Mouse (Mus musculus): ENCODE results near the gene Gabbr2. TPM values are rescaled to one million over a fixed set of nuclear protein-coding genes. Genes with fewer than 3 reads are reported as not detected.
A peak's percentile ranks its signal among the peaks of the same experiment; 100 is the strongest.
"Not testable (repeated sequence)": the region's sequence is repeated elsewhere in the genome, so short reads cannot be mapped to it uniquely, and the experiment has no call there.

Gene Gabbr2
- polyA plus RNA-seq, 1 experiment from 2014 or later: 0.17 TPM

DNA sequence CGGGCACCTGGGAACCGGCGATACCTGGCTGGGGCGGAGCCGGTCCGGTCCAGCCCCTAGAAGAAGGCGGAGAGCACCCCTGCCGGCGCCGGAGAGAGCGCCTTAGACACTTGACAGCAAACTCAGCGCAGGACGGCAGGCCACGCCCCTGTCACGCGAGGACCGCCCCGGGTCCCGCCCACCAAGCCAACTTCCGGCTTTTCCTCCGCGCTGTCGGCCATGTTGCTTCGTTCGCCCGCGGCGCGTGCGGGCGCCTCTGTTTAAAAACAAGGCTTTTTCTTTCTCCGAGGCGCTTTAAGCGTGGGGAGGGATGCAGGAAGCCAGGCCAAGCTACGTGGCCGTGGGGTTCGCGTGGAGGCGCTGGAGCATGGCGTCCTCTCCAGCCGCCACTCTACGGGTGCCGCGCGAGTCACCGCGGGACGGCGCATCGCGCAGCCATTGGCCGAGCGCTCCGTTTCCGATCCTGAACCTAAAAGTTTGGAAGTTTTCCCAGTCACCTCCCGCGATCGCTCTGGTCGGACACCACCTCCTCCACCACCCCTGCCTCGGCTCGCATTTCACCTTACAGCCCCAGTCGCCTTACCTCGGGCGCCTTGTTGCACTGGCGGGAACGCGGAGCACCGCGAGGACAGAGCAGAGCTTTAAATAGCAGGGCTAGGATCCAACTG lies 341.5 kb downstream of the Gabbr2 start, which contains the start of gene Tbc1d2:
Tbc1d2 (minus strand) TSS at position 124 of the 668 bp plus-strand sequence.
- H3K27me3 ChIP-seq (replicated peaks; ENCODE audit: control insufficient read depth, insufficient read depth, low read length): 0 out of 2 replicates have a peak, but pooled peaks cover 2% of the 10 kb centered on the region
- H3K4me1 ChIP-seq (ENCODE audit: control insufficient read depth, insufficient read depth, low read length): 0 out of 2 replicates have a peak, but pooled peaks cover 6% of the 10 kb centered on the region
- no peaks in the 10 kb centered on the region for H3K36me3 ChIP-seq (ENCODE audit: control insufficient read depth, insufficient read depth, low read length)
- peak within 1 kb of the TSS; percentile 94 for H3K4me2 ChIP-seq (ENCODE audit: low read depth, low read length)
- H3K4me3 ChIP-seq (ENCODE audit: low read length): peak within 1 kb of the TSS; percentile 78
- peak within 1 kb of the TSS; percentile 84 for H3K9ac ChIP-seq (ENCODE audit: low read depth, low read length)
- ATAC-seq: peak; percentile 98
- peak within 1 kb of the TSS; percentile 75 for H3K27ac ChIP-seq (ENCODE audit: low read length)
- WGBS: under 1% methylated on average over 69 of the region's 69 CpGs
- H3K9me3 ChIP-seq (ENCODE audit: control insufficient read depth, low read length): no peaks in the 10 kb centered on the region

DNA sequence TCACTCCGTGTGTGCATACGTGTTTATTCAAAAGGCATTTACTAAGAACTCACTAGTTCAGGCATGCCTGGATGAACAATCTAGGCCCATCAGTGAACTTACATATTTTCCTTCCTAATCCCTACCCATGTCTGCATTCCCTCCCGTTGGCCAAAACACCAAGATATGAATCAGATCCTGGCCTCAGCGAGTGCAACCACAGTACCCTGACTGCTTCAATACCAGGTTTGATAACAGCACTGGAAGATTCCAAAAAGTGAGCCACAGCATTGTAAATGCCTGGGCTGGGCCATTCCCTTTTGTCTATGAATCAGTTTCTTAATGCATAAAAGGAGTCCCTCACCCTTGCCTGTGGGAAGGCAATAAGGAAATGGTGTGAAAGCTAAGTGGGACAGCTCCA lies 342.5 kb downstream of the Gabbr2 start:
- 0 out of 2 replicates have a peak, but pooled peaks cover 2% of the 10 kb centered on the region for H3K27me3 ChIP-seq (replicated peaks; ENCODE audit: control insufficient read depth, insufficient read depth, low read length)
- H3K4me3 ChIP-seq (ENCODE audit: low read length): peak overlapping the region; percentile 78
- peak overlapping the region; percentile 54 for H3K27ac ChIP-seq (ENCODE audit: low read length)
- WGBS: 31% methylated on average over 4 of the region's 4 CpGs
- peak overlapping the region; percentile 94 for H3K4me2 ChIP-seq (ENCODE audit: low read depth, low read length)
- no peaks in the 10 kb centered on the region for H3K9me3 ChIP-seq (ENCODE audit: control insufficient read depth, low read length)
- no peaks in the 10 kb centered on the region for H3K36me3 ChIP-seq (ENCODE audit: control insufficient read depth, insufficient read depth, low read length)
- H3K9ac ChIP-seq (ENCODE audit: low read depth, low read length): peak overlapping the region; percentile 84
- 0 out of 2 replicates have a peak, but pooled peaks cover 6% of the 10 kb centered on the region for H3K4me1 ChIP-seq (ENCODE audit: control insufficient read depth, insufficient read depth, low read length)
- ATAC-seq: no peak; the same call in 1 of the 2 replicates

DNA sequence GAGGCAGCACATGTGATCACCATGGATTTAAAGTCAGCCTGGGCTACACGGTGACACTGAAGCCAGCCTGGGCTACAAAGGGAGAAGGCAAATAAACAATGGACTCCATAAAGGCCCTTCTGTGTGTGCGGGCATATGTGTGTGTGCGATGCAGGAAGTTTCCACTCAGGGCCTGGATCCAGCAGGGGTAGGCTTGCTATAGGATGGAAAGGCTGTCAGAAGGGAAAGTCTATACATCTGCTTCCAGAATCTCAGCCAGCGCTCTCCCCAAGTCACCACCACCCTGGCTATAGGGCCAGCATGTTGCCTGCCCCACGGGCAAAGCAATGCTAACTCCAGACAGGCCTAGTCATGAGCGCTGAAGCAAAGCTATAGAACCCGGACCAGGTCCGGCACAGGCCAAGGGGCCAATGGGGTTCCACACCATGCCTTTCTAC lies 348.0 kb downstream of the Gabbr2 start:
- Histone ChIP-seq H3K4me2 (ENCODE audit: low read depth, low read length) (no peak overlapping the region), H3K27me3 (replicated peaks; ENCODE audit: control insufficient read depth, insufficient read depth, low read length) (no peaks in the 10 kb centered on the region), H3K4me3 (ENCODE audit: low read length) (no peak overlapping the region), H3K36me3 (ENCODE audit: control insufficient read depth, insufficient read depth, low read length) (no peaks in the 10 kb centered on the region), H3K4me1 (ENCODE audit: control insufficient read depth, insufficient read depth, low read length) (peaks cover 8% of the 10 kb centered on the region; the same call in 1 of the 2 replicates), H3K9me3 (ENCODE audit: control insufficient read depth, low read length) (no peaks in the 10 kb centered on the region), H3K9ac (ENCODE audit: low read depth, low read length) (peak overlapping the region; percentile 14; the same call in 1 of the 2 replicates), H3K27ac (ENCODE audit: low read length) (peak overlapping the region; percentile 85)
- ATAC-seq: peak; percentile 51; the same call in 1 of the 2 replicates
- WGBS: 77% methylated on average over 8 of the region's 8 CpGs

DNA sequence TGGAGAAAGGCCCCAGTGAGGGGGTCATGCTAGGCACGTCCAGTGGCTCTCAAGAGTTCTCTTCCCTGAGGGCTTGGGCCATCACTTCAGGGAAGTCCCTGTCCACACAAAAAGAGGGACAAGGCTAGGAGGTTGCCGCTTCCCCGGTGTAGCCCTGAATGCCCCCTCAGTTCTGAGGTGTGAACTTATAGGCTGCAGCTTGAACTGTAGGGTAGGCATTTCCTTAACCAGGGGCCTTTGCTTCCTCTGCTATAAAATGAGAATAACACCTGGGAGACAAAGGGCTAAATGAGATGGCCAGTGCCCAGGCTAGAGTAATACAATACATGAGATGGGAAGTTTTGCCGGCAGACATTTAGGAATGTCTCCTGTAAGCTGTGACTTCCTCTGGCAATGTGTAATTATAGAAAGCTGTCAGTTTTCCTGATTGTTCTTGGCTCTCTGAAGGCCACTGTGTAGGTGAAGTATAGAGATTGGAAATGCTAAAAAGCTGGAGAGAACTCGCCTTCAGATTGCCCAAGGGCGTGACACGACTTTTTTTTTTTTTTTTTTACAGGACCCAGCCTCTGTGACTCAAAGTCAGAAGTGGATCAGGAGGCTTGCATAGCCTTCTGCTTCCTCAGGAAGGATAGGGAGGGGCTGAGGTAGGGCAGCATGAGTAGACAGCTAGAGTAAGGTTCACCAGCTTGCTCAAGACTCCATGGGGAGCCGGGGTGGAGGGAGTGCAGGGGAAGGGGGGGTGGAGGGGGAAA lies 348.6 kb downstream of the Gabbr2 start:
- H3K27me3 ChIP-seq (replicated peaks; ENCODE audit: control insufficient read depth, insufficient read depth, low read length): no peaks in the 10 kb centered on the region
- no peak overlapping the region for H3K4me3 ChIP-seq (ENCODE audit: low read length)
- peak; percentile 93 for ATAC-seq
- H3K36me3 ChIP-seq (ENCODE audit: control insufficient read depth, insufficient read depth, low read length): no peaks in the 10 kb centered on the region
- peaks cover 8% of the 10 kb centered on the region; the same call in 1 of the 2 replicates for H3K4me1 ChIP-seq (ENCODE audit: control insufficient read depth, insufficient read depth, low read length)
- no peak overlapping the region for H3K4me2 ChIP-seq (ENCODE audit: low read depth, low read length)
- H3K9ac ChIP-seq (ENCODE audit: low read depth, low read length): no peak overlapping the region
- WGBS: 57% methylated on average over 8 of the region's 8 CpGs
- peak overlapping the region; percentile 85 for H3K27ac ChIP-seq (ENCODE audit: low read length)
- H3K9me3 ChIP-seq (ENCODE audit: control insufficient read depth, low read length): no peaks in the 10 kb centered on the region

DNA sequence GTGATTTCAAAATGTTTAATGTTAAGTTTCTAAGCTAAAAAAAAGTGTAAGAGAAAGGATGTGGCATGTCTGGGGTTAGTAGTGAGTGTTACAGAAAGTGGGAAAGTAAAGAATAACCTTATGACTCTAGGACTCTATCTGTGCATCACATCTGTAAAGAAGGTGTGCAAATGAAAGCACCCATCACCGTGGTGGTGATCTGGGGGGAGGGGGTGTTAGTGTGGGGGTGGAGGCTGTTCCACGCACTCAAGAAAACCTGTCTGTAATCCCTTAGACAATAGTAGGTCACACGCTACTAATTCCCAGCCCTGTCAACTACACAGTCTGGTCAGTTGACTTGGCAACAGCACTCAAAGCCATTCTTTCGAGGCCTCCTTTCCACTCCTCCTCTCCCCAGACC lies 350.4 kb downstream of the Gabbr2 start:
- Histone ChIP-seq H3K9ac (ENCODE audit: low read depth, low read length) (no peak overlapping the region), H3K4me2 (ENCODE audit: low read depth, low read length) (no peak overlapping the region), H3K27me3 (replicated peaks; ENCODE audit: control insufficient read depth, insufficient read depth, low read length) (no peaks in the 10 kb centered on the region), H3K27ac (ENCODE audit: low read length) (no peak overlapping the region), H3K9me3 (ENCODE audit: control insufficient read depth, low read length) (no peaks in the 10 kb centered on the region), H3K4me3 (ENCODE audit: low read length) (no peak overlapping the region), H3K36me3 (ENCODE audit: control insufficient read depth, insufficient read depth, low read length) (no peaks in the 10 kb centered on the region), H3K4me1 (ENCODE audit: control insufficient read depth, insufficient read depth, low read length) (peaks cover 8% of the 10 kb centered on the region; the same call in 1 of the 2 replicates)
- no peak for ATAC-seq
- WGBS: 69% methylated on average over 4 of the region's 4 CpGs

DNA sequence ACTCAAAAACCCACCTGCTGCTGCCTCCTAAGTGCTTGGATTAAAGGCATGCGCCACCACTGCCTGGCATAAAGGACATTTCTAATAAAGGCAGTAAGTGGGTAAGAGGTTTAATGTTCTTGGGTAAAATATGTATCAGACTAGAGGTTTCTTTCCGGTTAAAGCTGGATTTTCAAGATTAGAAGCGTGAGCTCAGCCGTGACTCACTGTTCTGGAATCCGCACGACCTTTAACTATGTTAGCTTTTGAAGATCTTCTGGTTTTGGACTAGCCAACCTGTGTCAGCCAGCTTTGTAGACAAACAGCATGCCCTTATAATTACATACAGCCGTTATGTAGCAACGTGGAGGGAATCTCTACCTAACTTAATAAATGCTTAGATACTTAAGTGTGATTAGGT lies 351.8 kb downstream of the Gabbr2 start:
- no peaks in the 10 kb centered on the region for H3K36me3 ChIP-seq (ENCODE audit: control insufficient read depth, insufficient read depth, low read length)
- H3K9me3 ChIP-seq (ENCODE audit: control insufficient read depth, low read length): no peaks in the 10 kb centered on the region
- H3K27ac ChIP-seq (ENCODE audit: low read length): no peak overlapping the region
- no peak for ATAC-seq
- H3K27me3 ChIP-seq (replicated peaks; ENCODE audit: control insufficient read depth, insufficient read depth, low read length): no peaks in the 10 kb centered on the region
- H3K4me3 ChIP-seq (ENCODE audit: low read length): no peak overlapping the region
- no peak overlapping the region for H3K9ac ChIP-seq (ENCODE audit: low read depth, low read length)
- 65% methylated on average over 8 of the region's 8 CpGs for WGBS
- H3K4me2 ChIP-seq (ENCODE audit: low read depth, low read length): no peak overlapping the region
- H3K4me1 ChIP-seq (ENCODE audit: control insufficient read depth, insufficient read depth, low read length): peaks cover 8% of the 10 kb centered on the region; the same call in 1 of the 2 replicates

DNA sequence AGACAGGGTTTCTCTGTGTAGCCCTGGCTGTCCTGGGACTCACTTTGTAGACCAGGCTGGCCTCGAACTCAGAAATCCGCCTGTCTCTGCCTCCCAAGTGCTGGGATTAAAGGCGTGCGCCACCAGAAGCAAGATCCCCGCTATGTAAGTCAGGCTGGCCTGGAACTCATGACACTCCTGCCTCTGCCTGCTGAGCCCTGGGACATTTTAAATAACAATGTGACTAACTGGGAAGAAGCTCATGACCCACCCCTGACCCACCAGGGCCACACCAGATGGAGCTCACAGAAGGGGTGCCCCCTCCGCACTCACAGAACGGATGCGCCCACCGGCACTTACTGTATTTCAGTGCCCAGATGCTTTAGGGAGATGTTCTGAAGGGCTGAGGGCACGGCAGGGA lies 354.4 kb downstream of the Gabbr2 start:
- ATAC-seq; H3K9me3 ChIP-seq (ENCODE audit: control insufficient read depth, low read length); H3K27me3 ChIP-seq (replicated peaks; ENCODE audit: control insufficient read depth, insufficient read depth, low read length); H3K4me2 ChIP-seq (ENCODE audit: low read depth, low read length); H3K4me1 ChIP-seq (ENCODE audit: control insufficient read depth, insufficient read depth, low read length); H3K36me3 ChIP-seq (ENCODE audit: control insufficient read depth, insufficient read depth, low read length); H3K9ac ChIP-seq (ENCODE audit: low read depth, low read length); H3K27ac ChIP-seq (ENCODE audit: low read length); H3K4me3 ChIP-seq (ENCODE audit: low read length): not testable (repeated sequence)
- WGBS: 92% methylated on average over 10 of the region's 10 CpGs

DNA sequence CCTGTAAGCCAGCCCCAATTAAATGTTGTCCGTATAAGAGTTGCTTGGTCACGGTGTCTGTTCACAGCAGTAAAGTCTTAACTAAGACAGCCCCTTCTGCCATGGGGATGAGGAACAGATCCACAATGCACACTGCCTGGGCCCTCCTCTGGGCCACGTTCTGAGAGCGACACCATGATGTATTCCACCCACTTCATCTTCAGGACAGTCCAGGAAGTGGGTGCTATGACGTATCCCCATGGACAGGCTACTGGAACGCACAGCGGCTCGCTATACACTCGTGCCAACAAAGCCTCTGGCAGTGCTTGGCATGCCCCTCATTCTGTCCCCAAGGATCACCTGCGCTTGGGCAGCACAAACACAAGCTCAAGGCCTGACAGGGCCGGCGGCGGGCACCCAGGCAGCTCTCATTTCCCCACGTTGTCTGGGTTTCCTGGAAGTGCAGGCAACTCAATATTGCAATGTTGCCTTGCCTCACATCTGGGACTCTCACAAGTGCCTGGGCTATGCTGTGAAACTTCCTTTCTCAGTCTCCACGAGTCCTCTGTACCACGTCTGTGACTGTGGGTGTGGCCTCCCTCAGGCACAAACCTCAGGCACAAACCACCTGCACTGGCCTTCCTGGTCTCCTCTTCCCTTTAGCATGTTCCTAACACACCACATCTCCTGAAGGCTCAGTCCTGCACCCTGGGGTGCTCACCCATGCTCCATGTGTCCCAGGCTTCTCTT lies 355.8 kb downstream of the Gabbr2 start:
- no peaks in the 10 kb centered on the region for H3K9me3 ChIP-seq (ENCODE audit: control insufficient read depth, low read length)
- no peaks in the 10 kb centered on the region for H3K27me3 ChIP-seq (replicated peaks; ENCODE audit: control insufficient read depth, insufficient read depth, low read length)
- H3K9ac ChIP-seq (ENCODE audit: low read depth, low read length): no peak overlapping the region
- H3K4me1 ChIP-seq (ENCODE audit: control insufficient read depth, insufficient read depth, low read length): peaks cover 11% of the 10 kb centered on the region
- H3K4me2 ChIP-seq (ENCODE audit: low read depth, low read length): no peak overlapping the region
- no peak overlapping the region for H3K27ac ChIP-seq (ENCODE audit: low read length)
- ATAC-seq: no peak
- H3K36me3 ChIP-seq (ENCODE audit: control insufficient read depth, insufficient read depth, low read length): no peaks in the 10 kb centered on the region
- no peak overlapping the region for H3K4me3 ChIP-seq (ENCODE audit: low read length)
- WGBS: 79% methylated on average over 16 of the region's 16 CpGs

- no peak overlapping the region for H3K4me2 ChIP-seq (ENCODE audit: low read depth, low read length)
- no peaks in the 10 kb centered on the region for H3K27me3 ChIP-seq (replicated peaks; ENCODE audit: control insufficient read depth, insufficient read depth, low read length)
- H3K4me3 ChIP-seq (ENCODE audit: low read length): no peak overlapping the region
- WGBS: 62% methylated on average over 6 of the region's 6 CpGs
- no peak overlapping the region for H3K27ac ChIP-seq (ENCODE audit: low read length)
- peaks cover 18% of the 10 kb centered on the region for H3K4me1 ChIP-seq (ENCODE audit: control insufficient read depth, insufficient read depth, low read length)
- H3K9ac ChIP-seq (ENCODE audit: low read depth, low read length): no peak overlapping the region
- ATAC-seq: no peak
- no peaks in the 10 kb centered on the region for H3K36me3 ChIP-seq (ENCODE audit: control insufficient read depth, insufficient read depth, low read length)
- H3K9me3 ChIP-seq (ENCODE audit: control insufficient read depth, low read length): no peaks in the 10 kb centered on the region
Observed at GRCm38 (mm10) chr4:46634881-46635280, 356.8 kb downstream of the Gabbr2 start.
